Mouse (Mus musculus) thymus, postnatal 14 days (tissue): ENCODE results near the gene Ghr.
A peak's percentile ranks its signal among the peaks of the same experiment; 100 is the strongest.

Experiments used
- DNase-seq: peaks from one replicate; pipeline ENCODE4 v3.0.0; 2021

Gene Ghr

DNA sequence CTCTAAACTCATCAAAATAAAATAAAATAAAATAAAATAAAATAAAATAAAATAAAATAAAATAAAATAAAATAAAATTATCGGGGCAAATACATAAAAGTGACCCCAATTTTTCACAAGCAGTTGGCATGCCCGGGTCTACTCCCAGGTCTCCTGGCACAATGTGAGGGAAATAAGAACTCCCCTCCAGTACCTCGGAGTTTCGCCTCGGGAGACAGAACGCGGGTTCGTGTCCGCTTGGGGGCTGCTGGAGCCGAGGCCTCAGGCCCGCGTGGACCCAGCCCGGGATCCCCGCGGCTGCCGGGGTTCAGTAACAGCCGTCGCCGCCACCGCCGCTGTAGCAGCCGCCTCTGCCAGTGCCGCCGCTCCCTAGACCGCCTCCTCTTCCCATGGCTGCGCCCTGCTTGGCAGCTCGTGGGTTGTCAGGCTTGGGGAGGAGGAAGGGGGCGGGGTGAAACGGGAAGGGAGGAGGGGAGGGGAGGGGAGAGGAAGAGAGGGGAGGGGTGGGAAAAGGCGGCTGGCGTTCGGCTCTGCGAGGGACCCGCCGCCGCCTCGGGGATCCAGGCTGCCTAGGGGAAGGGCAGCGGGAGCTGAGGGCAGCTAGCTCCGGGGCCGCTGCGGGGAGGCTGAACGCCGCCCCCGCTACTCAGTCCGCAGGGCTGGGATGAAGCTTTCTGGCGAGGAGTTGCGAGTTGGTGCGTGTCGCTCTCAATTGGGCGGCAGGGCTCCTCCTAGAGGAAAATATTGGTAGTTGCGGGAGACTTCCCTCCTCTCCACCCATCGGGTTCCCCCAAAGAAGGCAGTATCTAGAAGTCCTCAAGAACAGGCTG is at the start of gene Ghr:
Ghr (minus strand) TSS at position 686 of the 830 bp plus-strand sequence.
- peak; percentile 54 for DNase-seq

DNA sequence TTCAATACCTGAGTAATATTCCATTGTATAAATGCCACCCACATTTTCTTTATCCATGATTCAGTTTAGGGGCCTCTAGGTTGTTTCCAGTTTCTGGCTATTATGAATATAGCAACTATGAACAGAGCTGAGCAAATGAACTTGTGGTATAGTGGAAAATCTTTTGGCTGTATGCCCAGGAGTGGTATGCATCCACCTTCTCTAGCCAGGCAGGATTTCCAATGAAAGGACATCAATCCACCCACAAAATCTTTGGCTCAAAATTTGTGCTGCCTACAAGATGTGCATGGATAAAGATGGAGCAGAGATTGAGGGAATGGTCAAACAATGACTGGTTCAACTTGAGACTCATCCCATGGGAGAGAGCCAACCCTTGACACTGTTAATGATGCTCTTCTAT is 39.5 kb upstream of the Ghr start:
- no peak for DNase-seq

DNA sequence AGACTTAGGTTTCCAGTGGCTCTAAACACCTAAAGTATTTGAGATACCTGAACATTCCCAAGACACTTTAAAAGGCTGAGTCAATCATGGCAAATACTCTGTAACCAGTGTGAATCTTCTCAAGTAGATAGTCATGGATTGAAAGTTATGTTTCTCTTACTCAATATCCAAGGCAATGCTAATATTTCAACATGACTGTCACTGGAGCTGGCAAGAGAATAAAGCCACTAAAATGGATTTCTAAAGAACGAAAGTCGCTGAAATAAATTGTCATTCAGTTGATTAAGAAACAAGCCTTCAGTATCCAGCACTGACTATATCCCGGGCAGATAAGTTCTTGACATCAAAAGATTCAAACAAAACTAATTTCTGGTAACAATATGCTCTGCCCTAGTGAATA is 37.1 kb upstream of the Ghr start:
- no peak for DNase-seq

DNA sequence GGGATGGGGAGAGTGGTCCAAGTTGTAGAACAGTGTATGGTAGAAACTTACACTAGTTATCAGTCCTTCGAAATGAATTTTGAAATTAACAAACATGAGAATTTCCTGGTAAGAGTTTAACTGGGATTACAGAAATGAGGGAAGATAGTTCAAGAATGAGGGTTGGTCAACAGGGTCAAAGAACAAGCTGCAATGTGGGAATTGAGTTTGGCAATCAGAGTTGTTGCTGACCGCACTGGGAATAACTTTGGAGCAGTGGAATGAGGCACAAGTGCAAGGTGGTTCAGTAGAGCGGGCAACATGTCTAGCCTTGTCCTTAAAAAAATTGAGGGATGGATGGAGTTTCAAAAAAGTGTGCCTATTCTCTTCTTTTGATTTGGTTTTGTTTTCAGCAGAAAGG is 35.0 kb upstream of the Ghr start:
- DNase-seq = no peak

DNA sequence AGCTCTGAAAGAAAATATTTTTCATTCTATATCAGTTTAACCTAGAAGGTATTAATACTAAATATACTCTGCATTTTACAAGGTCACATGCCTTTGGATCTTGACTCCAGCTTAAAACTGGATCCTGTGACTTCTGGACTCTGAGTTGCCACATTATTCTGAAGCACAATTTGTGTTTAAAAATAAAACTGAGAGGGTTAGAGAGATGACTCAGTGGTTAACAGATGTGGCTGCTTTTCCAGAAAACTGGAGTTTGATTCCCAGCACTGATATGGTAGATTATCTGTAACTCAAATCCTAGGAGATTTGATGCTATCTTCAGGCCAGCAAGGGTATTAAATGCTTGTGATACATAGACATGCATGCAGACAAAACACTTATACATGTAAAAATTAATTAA is 28.7 kb upstream of the Ghr start:
- DNase-seq = no peak

DNA sequence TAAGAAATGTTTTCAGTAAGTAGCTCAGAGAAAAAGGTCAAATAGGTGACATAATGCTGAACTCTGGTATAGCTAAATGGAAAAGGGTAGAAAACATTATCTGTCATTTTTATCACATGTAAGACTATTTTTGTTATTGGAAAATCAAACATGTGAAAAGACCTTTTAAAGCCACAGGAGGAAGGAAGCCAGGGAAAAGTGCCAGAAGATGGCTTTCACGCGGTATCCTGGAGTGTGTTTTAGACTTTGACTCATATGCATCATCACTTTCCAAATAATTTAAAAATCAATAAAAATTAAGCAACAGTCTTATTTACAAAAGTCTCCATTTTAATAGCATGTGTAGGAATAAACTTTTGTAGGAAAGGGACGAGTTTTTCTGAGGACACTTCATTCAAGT is 24.7 kb upstream of the Ghr start:
- no peak for DNase-seq

DNA sequence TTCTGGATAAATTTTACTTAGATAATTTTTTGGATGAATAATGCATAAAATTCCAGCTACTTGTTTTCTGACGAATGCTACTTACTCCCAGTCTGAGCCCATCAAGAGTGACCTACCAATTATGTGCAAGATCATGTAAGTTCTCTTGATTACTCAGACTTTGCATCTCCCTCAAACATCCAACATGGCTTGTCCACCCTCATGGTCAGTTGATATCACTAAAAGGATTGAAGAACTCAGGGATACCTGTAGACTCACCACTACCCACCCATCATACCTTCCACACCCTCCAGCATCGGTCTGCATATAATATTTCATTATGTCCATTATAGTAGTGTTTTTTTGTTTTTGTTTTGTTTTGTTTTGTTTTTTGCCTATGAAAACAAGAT is 18.8 kb upstream of the Ghr start:
- no peak for DNase-seq

DNA sequence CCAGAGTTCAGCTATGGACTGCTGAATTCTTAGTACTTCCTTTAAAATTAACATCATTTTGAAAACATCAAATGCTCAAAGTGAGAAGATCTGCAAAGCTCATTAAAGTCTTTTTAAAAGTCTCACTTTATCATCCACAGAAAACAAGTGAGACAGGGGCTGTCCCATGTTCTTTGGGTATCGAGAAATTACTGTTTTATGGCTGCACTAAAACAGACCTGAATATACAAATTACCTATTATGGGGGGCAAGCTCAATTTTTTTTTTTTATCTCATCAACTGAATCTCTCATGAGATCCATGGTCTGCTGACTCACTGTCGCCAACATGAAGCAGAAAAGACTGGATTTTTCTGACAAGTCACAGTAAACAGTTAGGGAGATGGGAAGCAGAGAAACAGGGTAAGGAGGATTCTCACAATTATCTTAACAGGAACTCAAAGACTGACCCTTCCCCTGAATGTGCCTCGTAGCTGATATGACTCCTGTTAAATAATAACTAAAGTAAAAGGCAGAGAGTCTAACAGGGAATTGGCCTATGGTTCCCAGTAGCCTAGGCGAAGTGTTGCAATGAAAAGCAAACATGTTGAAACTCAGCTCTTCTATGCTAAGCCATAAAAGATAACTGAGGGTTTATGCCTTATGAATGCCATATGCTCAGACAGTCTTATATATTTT is 18.3 kb upstream of the Ghr start:
- no peak for DNase-seq

DNA sequence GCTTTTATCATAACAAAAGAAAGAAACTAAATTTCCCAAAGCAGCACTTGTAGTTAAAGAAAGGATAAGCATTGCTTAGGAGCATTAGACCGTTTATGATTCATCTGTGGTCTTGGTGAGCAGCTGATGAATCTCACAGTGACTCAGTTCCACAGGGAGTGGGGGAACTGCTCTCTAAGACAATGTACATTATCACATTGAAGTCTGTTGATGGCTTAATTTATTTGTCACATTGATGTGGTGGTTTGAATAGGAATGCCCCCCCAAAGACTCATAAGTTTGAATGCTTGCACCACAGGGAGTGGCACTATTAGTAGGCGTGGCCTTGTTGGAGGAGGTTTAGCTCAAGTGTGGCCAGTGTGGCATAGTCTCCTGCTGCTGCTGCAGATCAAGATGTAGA is 4.6 kb upstream of the Ghr start:
- no peak for DNase-seq

DNA sequence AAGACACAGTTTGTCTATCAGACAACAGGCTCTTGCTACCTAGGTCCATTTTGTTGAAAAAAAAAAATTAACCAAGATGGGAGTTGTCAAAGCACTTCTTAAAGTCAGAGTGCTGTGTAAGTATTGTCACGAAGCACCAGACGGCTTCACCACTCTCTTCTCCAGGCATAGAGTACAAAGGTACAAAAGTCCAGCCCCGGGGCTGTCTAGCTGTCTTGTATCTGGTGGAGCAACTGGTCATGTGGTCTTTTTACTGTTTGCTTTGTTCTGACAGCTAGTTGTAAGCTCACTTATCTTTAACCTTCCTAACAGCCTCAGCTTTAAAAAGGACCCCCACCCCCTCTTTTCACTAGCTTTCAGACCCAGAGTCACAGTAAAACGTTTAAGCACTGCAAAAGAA is 1.1 kb upstream of the Ghr start:
- no peak for DNase-seq

DNA sequence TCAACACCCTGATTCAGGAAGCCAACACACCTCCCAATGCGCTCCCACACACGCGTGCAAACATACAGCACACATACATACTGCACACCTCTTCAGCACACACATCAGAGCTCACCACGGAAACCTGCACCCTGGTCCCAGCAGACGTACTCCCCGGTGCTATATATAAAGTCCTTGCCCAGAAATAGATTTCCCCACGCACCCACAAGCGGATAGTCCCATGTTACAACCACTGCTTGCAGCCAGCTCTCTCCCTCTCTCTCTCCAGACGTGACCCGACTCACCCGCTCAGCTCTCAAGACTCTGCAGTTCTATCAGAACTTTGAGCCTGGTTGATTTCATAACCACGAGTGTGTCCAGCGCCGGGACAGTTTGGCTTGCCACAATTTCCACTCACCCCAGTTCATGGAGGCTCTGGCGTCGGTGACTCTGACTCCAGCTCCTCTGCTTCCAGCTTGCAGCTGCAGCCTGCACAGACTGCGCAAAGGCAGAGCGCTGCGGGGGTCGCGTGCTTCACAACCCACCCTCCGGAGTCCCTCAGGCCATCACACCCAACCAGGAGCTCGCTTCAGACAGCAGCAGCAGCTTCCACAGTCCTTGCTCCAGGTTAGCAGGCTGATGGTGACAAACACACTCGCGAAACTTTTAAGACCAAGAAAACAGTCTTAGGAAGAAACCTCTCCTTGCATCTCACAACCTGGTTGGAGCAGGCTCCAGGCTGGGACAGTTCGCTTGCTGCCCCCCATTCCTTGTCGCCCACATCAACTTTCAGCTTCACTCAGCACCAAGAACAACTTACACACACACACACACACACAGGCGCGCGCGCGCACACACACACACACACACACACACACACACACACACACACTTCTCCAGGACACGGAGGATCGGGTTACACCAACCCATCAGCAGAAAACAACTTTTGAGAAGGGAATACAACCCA is 1.2 kb downstream of the Ghr start:
- no peak for DNase-seq

DNA sequence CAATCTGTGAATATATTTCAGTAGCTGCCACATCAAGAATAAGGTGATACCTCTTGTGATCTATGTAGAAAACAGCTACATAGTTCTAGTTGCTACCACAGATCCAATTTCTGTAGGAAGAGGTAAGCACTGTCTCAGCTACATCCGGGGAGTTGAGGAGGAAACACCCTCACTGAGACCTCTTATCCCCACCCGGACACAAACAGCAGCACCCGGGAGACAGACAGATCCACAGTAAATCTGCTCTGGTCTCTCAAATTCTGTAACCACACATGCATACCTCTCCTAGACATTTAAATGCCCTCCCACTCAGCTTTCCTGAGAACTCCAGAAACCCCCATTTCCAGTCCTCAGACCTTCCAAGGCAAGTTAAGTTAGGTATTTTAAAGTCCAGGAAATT is 2.0 kb downstream of the Ghr start:
- no peak for DNase-seq

DNA sequence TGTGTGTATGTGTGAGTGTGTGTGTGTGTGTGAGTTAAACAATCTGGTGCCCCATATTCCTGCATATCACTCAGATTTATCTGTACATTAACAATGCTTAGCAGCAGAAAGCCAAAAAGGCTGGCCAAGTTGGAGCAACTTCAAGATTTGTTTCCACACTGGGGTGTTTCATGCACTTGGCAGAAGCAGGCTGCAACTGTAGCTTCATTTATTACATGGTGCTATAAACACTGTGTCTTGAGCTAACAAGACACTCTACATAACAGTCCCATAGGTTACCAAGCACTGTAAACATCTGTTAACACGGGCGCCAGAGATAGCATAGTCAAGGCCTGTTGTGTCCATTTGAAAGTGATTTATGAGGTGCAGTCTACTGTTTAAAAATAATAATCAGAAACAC is 3.1 kb downstream of the Ghr start:
- DNase-seq = no peak

DNA sequence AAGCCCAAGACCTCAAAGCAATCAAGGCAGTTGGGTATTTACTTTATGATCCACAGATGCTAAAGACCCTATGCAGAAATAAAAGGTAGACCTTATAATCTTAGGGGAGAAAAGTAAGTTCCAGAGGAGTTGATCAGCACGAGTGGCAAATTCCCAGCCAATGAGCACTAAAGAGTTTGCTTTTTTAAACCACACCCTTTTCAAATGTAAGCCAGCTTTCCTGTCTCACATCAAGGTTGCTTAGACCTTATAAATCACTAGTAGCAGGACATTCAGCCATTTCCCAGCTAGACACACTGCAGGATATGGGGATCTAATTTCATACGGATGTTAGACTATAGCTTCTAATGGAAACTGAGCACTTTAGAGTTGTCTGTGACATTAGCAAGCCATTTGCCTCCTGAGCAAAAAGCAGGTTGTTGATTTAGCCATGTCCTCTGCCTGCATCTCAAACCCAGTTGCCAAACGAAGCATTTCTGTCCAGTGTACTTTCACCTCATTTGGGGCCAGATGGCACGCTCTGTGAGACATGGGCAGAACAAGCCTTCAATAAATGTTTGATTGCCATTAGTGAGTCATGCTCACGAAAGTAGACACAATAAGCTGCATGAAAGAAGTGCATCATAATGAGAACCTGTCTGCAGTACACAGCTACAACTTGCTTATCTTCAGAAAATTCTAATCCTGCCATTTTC is 4.9 kb downstream of the Ghr start:
- no peak for DNase-seq

DNA sequence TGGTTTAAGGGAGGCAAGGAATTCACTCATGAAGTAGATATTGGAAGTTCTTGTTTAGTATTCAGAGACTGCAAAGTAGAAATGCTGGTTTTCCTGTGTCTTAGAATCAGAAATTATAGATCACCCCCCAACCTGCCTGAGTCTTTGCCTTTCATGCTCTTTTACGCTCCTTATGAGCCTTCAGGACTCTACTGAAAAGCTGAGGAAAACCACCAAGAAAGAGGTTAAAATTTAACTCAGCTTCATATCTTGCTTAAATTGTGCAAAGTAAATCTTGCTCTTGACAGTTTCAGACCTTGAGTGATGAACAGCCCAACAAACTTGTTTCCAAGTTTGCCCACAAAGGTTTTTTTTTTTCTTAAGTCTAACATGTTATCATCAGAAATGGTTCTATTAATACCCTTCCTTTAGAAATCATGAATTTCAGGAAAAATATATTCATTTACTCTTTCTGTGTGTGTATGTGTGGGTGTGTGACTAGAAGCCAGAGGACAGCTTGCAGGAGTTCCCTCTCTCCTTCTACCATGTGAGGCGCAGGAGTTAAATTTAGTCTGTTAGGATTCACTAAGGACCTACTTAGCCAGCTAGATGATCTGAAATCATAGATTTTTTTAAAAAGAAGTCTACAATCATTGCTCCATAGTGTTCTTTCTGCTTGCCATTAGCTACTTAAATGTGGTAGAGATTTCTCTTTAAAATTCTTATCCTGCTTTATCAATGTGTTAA is 14.0 kb downstream of the Ghr start:
- no peak for DNase-seq

DNA sequence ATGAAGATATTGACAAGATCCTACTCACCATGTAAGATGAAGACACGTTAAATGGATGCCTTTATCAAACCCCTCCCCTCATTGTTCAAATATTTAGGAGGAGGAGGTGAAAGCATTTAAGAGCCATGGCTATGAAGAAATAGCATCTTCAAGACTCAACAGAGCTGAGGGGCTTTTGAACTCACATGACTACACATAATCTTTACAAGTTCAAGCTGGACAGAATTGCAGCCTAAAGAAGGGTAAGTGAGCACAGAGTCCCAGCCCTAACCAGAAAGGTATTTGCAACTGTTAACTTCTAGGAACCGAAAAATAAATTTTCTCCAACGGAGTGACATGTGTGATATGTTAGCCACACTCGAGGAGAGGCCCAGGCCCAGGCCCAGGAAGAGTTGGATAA is 18.7 kb downstream of the Ghr start:
- no peak for DNase-seq

DNA sequence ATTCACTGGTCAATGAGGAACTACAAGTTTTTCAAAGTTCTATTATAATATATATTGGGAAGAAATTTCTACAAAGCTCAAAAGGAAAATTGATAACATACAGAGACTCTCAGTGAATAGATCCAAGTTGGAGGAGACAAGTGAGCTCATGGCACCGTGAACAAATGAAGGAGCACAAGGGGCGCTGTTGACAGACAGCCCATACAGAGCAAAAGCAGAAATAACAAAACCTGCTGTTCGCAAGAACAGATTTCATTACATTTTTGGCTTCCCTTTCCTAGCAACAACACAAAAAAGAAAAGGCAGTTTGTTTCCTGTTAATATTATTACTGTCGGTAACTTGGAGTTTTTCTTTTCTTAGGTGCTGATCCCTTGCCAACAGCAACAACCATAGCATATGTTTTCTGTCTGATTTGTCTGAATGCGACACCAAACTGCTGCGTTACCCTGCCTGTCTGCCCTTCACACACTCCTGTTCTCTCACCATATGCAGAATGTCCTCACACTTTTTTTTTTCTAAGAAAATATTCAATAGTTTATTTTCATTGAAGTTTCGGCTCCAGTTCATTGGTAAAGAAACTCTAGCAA is 19.3 kb downstream of the Ghr start:
- DNase-seq = no peak

DNA sequence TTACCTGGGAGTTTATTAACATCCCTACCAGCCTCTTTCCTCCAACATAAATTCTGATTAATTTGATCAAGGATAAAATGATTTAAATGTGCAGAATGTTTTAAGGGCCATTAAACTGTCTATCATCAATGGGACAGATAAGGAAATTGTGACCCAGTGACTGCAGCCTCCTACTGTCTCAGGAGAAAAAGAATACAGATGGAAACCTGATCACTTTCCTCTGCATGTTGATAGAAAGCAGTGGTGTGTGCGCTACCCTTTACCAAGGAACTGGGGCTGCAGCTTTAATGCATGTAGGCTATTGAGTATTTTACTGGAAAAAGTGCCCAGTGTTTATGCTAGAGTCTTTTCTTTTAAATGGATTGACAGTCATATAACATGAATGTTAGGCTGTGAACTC is 19.8 kb downstream of the Ghr start:
- no peak for DNase-seq

DNA sequence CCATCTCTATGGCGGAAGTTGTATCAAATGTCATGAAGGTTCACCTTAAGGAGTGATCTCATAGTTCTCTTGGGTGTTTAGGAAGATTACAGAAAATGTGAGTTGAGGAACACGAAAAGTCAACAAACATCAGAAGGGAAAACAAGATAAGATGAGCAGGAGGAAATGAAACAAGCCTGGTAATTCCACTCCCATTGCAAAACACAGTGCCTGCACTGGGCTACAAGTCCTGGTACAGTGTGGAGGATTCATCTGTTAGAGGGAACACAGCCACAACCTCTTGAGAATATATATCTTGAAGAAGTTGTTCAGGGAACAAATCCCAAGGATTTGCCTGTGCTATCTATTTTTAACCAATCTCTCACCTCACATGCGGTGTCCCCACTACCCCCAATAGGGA is 24.8 kb downstream of the Ghr start:
- no peak for DNase-seq

DNA sequence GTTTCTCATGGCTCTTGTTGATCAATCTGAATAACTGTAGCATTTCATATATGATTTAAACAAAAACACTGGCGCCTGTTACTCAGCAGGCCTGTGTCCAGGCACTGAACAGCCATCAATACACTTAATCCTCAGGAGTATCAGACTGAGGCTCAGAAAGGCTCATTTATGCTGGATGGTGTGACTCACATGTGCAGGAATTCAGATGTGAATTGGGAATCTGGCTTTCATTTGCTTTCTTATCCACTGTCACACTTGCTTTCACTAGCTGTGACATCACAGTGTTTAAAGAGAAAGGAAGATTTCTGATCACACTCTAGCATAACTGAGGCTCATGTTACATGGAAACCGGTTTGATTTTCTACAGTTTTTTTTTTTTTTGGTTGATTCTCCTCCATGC is 39.0 kb downstream of the Ghr start:
- no peak for DNase-seq

DNA sequence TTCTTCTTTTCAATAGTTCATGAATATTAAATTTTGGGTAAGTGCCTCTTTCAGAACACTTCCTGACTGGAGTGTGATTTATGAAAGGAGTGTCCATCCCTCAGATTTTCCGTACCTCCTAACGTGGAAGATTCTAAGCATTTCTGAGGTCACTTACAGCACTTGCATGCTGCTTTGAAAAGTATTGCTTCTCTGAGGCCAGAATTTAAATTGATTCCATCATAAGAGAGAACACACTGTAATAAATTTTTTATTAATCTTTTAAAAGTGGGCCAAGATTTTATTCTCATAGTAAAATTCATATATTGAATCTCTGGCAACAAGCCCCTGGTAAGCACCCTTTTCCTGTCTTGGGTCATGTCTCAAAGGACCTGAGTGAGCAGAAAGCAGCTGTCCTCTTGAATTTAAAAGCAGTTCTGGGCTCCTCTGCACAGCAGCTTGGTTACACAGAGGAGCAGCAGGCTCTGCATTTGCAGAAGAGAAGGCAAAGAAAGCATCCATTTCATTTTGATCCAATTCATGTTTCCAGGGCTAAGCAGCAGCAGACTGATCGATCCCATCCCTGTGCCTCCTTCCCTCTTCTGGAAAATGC is 46.9 kb downstream of the Ghr start:
- no peak for DNase-seq

DNA sequence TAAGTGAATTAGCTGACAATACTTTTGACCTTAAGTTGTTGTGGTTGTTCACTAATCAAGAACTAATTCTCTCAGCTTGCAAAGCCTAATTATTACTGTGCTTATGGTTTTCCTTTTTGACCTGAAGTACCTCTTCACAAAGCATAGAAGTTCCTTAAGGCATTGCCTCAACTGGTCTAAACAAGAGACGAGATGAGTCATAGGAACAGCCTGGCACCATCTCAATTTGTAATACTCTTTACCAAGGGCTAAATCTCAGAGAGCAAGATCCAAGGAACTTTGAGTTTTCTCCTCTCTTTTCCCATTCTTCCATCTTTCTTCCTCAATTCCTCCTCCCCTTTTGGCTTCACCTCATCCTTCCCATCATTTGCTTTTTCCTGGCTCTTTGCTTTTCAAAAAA is 69.3 kb downstream of the Ghr start:
- DNase-seq = no peak
